Mouse (Mus musculus) urinary bladder, postnatal 36 days (tissue): ENCODE measurements around the gene Tram2.
A peak's percentile ranks its signal among the peaks of the same experiment; 100 is the strongest.

ENCODE experiments used
- DNase-seq, 2 experiments: peaks; one replicate each; pipeline ENCODE4 v3.0.0; 2022; ENCODE audit warnings: low spot score in 2 of 2, mixed read lengths in 1 of 2

Gene Tram2

DNA sequence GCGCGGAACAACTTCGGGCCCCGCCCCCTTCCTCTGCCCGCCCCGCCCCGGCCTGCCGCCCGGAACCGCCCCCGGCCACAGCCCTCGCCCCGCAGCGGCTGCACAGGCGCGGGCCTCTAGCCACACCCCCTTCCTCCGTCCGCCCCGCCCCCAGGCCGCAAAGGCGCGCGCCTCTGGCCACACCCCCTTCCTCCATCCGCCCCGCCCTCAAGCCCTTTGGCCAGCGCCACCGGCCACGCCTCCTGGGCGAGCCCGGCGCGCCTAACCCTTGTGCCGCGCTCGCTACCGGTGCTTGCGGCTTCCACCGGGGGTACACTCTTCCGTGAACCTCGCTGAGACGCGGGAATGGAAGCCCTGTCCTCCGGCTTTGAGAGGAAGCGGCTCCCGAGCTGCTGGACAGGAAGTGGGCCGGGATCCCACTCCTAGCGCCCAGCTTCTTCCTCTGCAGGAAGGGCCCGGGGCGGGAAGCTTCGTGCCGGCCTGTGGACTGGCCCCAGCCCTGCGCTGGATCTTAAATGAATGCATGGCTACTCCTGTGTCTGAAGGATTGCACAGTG lies at the start of gene Tram2:
TSS of gene Tram2 (minus strand) at position 13 of the 557 bp plus-strand sequence.
- DNase-seq = peak; percentile 95

DNA sequence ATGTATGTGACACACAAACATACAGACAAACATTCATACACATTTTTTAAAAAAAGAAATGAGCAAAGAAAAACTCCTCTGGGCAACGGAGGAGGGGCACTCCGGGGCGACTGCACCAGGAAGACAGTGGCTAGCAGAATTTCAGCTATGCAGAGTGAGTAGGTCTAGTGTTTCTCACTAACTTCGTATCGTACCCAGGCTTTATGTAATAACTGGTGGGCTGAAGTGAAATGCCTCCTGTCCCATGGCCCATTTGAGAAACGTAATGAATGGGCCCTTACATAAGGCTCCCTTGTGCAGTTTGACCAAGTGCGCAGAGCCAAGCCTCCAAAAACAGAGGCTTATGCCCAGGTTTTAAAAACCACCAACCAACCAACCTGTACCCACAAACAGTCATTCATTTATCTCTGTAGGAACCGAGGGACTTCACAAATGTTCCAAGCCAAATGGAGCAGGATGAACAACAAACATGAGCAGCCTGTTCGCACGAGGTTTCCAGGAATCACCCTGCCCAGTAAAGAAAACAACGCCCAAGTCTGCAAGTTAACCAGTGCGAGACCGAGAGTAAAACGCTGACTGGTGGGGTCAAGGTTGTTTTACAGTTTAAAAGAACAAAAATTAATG lies 45.8 kb upstream of the Tram2 start:
- no peak for DNase-seq

DNA sequence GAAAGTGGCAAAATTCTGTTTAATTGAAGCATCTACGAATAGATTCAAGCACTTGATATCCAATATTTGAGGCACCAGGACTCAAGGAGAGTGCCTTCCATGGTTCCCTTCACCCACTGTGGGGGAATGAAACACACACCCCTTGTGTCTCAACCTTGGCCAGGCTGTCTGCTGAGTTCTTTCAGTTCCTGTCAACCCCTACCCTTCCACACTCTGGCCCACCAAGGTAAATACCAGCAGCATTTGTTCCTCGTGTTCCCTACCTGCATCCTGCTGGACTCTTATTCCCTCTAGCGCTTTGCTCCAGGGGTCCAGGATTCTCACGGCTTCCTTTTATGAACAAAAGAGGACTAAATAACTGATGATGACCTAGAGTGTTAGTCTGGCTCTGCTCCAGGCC lies 24.8 kb upstream of the Tram2 start:
- no peak for DNase-seq

DNA sequence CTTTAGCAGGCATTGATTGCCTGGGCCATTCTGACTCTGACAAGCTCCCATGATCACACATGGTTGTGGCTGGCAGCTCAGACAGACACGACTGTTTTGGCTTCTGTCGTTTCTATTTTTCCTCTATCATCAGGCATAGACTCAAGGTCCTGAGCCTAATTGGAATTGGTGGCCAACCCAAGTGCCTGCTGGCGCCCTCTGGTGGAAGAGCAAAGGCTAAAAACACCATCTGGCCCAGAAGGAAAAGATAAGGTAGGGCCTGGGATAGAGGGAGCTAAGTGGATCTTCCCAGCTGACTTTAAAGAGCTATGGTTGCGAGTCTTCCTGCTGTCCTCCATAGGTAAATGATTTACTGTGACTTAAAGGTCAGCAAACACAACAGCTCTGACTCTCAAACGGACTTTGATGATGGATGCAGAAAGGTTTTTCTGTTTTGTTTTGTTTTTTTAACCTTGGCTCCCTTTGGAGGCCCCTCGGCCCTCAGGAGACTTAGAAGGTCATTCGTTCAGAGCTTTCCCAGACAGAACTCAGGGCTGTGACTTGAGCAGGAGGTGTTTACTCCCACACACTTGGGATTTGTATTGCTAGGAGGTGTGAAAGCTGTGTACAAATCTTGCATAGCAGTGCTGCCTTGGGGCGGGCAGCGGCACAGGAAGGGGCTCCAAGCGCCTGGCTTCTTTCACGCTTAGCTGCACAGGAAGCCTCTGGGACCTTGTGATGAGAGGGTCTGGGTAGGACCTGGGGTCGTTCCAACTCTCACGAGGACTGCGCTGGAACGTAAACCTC lies 22.4 kb upstream of the Tram2 start:
- peak; percentile 46 to 66 for DNase-seq

DNA sequence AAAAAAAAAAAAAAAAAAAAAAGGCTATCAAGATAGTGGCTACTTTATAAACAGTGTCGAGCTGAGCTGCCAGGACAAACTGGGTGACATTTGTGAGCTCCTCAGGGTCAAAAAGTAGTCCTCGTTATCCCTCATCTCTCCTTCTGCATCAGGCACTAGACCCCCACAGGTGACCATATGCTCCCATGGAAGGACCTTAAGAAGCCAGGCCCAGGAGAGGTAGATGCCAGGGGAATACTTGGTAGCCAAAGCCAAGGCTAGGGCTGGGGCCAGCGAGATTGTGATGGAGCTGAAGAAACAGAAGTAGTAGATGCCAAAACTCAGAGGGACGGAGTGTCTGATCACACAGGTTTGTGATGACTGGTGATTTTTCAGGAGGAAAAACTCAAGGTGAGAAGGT lies 21.7 kb upstream of the Tram2 start:
- no peak for DNase-seq

DNA sequence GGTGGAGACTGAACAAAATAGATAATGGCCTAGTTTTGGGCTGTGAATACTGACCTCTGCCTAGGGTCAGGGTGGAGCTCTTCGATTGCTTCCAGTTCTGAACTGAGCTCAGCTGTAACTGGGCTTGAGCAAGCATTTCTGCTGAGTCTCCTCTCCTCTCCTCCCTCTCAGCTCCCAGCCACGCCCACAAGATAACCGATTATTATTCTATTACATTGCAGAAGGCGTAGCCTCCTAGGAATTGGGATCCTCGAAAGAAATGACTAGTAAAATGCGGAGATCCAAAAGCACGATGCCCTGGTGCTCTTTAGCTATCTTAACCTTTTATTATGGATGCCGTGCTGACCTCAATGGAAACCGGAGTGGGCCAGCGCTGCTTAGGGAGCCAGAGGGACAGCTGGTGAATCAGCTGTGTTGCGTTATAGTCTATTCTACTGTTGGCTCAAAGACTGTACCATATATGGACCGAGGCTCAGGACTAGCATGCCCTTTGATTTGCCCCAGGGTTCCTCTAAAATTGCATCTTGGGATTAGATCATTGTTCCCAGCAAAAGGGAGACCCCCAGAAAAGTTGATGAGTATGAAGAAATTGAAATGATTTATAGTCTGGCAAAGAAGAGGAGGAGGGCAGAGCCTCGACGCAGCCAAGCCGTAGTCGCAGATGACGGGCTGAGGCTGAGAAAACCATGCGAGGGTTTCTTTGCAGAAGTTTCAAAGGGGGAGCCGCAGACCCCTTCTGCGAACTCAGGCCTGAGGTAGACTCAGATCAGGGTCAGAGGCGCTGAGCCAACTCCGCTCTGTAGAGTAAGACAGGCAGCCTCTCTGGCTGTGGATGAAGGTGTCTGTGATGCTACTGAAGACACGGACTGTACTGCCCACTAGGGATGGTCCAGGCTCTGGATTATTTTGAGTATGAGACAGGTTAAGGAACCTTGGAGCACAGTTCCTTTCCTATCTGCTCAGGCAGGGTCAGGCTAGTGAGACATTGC lies 18.3 kb upstream of the Tram2 start:
- DNase-seq = peak in 1 of 2 experiments; percentile 35

DNA sequence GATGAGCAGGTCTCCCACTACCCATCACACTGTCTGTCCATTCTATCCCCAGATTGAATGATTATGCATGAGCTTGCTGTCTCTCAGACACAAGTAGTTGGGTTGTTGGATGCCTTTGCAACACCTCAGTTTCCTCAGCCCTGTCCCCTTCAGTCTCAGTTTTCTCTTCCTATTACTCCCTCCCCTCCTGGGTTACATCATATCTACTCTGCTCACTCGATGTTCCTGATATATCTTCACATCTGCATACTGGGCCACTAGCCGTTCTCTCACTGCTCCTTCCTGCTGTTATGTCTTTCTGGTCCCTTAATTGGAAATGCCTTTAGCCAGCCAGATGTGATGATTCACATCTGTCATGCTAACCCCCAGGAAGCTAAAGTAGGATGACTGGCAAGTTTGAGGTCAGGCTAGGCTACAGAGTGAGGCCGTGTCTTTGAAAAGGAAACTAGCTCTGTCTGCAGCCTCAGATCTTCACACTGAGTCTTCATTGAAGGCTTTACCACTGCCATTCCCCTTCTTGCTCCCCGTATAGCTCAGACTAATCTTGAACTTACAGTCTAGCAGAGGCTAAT lies 15.7 kb upstream of the Tram2 start:
- no peak for DNase-seq

DNA sequence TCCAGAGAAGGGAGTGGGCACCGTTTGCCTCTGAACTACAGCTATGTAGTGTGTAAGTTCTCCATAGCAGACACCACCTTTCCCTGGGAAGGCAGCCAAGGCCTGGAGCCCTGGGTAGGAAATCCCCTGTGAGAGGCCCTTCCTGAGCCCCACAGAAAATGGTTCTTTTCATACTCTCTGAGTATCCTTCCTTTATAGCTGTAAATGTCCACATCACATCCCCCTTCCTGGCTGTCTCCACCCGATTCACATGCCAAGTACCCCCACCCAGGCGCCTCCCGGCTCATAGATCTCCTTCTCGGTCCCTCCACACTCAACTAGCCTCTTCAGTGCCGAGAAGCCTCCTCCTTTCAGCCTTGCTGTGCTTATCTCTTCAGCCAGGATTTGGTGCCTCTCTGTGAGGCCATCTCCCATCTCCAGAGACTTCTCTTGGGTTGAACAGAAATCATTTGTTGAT lies 10.7 kb upstream of the Tram2 start:
- no peak for DNase-seq

DNA sequence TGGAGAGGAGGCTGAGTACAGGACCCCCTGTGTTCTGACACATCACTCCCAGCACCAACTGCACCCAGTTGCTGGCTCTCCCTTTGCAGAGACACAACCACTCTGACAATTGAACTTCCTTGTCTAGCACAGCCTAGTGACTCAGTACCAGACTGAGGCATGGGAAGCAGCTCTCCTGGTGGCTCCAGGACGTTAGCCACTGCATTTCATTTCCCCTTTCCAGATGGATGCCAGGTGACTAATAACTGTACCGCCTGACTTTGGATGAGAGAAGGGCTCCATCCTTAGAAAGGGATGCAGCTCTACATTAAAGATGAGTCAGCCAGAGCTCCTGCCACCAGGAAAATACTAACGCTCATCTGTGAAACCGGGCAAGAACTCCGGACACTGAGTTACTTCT lies 7.3 kb upstream of the Tram2 start:
- no peak for DNase-seq

DNA sequence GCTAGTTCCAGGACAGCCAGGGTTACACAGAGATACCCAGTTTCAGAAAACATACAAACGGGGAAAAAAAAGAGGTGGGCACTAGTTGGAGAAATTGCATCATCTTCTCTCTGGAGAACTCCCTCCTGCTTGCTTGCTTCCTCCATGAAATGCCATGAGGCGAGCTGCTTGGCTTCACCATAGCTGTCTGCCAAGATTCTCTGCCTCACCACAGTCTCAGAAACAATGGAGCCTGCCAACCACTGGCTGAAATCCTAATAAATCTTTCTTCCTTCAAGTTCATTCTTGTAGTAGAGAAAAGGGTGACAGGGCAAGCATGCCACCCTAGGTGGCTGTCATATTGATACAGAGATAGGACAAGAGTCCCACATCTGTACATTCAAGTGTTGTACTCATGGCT lies 5.6 kb upstream of the Tram2 start:
- no peak for DNase-seq

DNA sequence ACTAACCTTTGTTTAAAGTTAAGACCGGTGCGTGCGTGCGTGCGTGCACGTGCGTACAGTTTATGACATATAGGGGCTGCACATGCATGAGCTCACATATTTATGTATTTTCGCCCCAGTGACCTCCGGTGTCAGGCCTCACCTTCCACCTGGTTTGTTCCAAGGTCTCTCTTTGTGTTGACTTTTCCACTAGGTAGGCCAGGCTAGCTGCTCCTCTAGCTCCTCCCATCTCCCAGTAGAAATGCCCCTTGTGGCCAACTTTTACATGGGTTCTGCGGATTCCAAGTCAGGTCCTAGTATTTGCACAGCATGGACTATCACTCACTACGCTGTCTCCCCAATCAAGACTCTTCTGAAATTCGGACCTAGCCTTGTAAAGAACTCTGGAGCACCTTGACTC lies 1.3 kb upstream of the Tram2 start:
- no peak for DNase-seq

DNA sequence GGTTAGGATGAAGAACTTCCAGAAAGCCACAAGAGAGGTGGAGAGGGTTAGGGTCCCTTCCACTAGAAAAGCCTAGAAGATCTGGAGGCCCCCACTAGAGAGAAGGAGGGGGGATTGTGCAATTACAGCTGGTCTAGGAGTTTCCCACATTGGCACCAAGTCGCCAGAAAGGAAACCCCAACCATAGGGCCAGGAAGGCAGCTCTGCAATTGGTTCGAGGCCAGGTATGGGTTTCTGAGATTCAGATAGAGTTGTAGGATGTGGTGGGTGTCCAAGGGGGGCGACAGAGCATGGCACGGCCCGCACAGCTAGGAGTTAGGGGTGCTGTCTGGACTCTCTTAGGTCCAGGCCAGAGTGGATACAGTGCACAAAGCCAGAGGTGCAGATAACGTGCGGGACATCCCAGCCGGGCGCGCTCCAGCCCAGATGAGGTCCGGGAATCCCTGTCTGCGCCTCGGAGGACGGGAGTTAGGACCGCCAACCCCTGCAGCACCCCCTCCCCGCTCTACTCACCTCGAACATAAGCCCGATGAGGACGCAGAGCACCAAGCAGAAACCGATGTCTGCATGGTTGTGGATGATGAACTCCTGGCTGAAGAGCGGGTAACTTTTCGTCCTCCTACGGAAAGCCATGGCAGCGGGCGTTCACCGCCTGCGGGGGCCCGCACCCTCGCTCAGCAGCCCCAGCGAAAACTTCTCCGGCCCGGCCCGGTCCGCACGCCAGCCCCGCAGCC lies 381 bp downstream of the Tram2 start:
- no peak for DNase-seq

DNA sequence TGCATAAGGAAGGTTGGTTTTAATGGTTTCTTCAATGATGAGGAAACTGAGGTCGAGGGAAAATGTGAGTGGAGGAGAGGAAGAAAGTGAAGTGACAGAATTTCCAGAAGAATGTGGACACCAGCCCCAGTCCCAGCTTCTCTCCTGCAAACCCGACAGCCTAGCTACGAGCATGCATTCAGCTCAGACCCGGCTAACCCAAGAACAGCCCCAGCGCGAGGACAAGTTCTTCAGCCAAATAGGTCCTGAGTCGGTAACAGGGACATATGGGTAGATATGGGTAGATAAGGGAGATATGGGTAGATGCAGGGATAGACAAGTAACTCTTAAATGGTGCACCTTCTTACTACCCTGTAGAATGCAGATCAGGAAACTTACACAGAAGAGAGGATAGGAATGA lies 1.4 kb downstream of the Tram2 start:
- no peak for DNase-seq

DNA sequence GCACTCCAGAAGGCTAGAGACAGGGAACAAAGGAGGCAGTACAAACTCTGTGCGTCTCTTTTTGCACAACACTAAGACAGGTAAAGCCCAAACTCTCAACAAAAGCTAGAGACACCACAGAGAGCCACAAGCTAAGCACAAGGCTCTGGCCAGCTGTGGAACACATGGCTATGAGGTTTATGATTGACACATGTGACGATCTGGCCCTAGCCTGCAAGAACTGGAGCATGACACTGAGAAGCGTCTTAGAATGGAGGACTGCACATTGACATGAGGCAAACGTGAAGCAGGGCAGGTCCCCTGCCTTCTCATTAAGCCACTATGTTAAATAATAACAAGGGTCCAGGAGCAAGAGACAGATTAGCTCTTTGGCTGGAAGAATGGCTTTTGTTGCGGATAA lies 1.8 kb downstream of the Tram2 start:
- DNase-seq = no peak

DNA sequence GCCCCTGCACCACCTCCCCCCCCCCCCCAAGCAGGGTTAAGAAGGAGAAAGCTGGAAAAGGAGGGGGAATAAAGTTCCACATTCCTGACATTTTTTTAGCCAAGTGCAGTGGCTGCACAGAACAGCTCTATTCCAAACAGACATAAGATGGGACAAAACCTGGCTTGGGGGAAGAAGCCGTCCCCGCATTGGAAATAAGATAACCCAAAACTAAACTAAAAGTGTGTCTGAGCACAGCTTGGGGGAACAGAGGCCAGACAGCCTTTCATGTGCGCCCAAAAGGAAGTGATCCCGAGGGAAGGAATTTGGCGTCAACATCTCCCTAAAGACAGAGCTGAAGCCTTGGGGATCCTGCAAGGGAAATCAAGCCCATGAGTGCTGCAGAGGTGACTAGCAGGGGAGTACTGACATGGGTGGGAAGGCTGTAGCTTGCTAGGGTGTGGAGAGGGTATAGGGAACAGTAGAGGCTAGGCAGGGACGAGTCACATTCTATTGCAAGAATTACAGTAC lies 3.0 kb downstream of the Tram2 start:
- no peak for DNase-seq

DNA sequence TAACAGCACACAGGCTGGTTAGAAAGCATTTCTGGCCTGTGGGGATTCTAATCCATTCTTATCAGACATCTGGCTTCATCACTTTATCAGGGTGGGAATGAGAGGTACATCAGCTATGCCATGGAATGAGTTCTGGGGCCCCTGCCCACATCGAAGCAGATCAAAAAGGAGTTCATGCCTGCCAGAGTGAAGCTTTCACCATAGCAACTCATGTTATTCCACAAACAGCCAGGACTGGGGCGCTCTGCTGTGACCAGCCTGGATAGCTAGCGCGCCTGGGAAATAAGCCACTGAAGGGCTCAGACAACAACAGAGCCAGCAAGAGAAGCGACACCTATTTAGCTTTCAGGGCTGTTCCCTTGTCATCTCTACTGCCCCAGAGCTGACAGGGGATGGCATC lies 4.8 kb downstream of the Tram2 start:
- no peak for DNase-seq

DNA sequence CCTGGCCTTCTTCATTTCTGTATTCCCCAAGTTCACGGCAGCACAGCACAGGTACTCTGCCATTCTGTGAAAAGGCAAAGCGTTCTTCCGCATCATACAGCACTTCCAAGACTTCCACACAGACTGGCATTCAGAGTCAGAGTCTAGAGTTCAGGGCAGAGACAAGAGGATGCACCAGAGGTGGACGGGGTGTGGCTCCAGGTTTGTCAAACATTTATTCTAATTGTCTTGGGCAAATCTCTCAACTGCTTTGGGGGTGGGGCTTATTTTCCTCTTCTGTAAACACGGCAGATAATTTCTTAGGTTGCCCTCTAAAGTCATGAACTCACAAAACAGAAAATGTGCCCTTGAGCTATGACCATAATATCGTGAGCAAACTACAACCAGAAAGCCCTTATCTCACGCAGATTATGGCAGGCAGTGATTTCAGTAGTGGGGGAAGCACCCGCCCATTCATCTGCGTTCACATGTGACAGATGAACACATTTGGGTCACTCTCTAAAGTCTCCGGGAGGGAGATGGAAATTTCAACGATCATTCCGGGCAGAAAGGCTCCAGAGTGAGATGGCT lies 6.1 kb downstream of the Tram2 start:
- no peak for DNase-seq

DNA sequence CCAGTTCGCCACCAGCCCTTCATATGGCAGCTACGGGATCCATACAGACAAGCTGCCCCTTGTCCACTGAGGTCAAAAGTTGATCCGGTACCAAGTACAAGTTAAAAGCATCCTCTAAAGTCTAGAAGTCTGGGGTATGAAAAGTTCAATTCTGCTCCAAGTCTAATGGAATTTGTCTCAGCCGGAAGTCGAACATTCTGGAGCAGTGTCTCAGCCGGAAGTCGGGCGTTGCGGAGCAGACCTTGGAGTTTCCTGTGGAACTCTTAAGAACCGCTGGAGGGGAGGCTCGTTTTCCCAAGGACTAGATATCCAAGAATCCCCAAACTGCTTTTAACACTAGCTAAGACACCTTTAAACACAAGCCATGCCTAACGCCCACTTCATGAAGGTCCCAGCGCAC lies 8.4 kb downstream of the Tram2 start:
- DNase-seq = no peak

DNA sequence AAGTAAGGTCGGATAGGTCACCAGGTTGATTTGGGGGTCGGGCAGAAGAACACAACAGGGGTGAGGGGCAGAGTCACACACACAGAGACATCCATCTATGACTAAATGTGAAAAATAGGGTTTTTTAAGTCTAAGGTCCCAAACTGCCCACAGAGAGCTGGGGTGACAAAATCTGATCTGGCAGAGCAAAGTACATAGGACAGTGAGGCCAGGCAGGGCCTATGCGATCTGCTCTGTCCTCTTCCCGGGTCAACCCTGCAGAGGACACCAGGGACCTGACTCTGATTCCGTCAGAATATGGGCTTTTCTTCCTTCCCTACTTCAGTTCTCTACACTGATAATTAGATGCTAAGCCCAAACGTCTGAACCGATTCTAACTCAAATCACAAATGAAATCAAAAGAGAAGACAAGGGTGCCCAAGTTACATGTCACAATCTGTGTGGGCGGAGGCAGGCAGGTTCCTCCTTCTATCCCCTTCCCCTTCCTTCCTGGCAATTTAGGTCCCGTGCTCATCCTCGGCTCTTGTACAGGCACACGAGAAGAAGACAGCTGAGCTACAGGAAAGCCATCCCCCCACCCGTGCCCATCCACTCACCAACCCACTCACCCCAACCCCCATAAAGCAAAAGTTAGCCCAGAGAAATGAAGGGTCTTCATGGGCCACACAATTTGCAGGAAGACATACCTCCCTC lies 9.1 kb downstream of the Tram2 start:
- no peak for DNase-seq

DNA sequence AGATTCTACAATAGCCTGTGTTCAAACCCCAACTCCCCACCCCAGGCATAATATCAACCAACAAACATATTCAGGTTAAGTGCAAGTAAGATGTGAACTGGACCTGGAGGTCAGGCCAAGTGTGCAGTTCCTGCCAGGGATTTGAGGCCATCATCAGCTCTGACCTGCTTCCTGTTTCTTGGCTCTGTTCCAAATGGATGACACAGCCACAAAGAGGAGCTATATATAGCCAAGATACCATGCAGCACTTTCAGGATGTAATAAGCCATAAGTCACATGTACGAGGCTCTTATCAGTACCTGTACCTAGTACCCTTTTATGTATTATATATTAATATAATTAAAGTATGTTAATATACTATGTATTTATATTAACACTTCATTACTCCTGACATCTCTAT lies 10.5 kb downstream of the Tram2 start:
- DNase-seq = no peak
